Comparison of ENCODE assay signal across 8 mouse cellular contexts in genomic region chr12:73110431-73111111, GRCm38 (mm10). TPM values are rescaled to one million over a fixed set of nuclear protein-coding genes. Genes with fewer than 3 reads are reported as not detected.
DNase-seq lines count a peak whose midpoint lies in the region; ATAC-seq and TF ChIP-seq lines count a peak whose summit lies in the region.

No protein-coding gene starts in this region.

- H3K9me3 ChIP-seq in heart, embryonic 10.5 days, result no peaks in the 10 kb centered on the region
- H3K9me3 ChIP-seq in forebrain, embryonic 11.5 days (ENCODE audit: control insufficient read depth, low read length), result no peaks in the 10 kb centered on the region
- no peaks in the 10 kb centered on the region for H3K9me3 ChIP-seq in intestine, postnatal 0 days (ENCODE audit: control insufficient read depth)
- H3K9me3 ChIP-seq in lung, embryonic 16.5 days (ENCODE audit: control insufficient read depth, low read length), result no peaks in the 10 kb centered on the region

- no peak for TF ChIP-seq CTCF in Patski (IDR thresholded peaks at IDR 0.05)
- TF ChIP-seq CTCF in intestine, postnatal 0 days (IDR thresholded peaks at IDR 0.05; ENCODE audit: low read depth), result no peak

- WGBS in heart, embryonic 10.5 days, result 6% methylated on average over 23 of the region's 23 CpGs
- 5% methylated on average over 20 of the region's 23 CpGs for WGBS in forebrain, embryonic 11.5 days
- WGBS in intestine, postnatal 0 days, result 5% methylated on average over 23 of the region's 23 CpGs
- WGBS in lung, embryonic 16.5 days, result 7% methylated on average over 22 of the region's 23 CpGs

- H3K36me3 ChIP-seq in heart, embryonic 10.5 days, result peaks cover 21% of the 10 kb centered on the region
- no peaks in the 10 kb centered on the region; the same call in 1 of the 2 replicates for H3K36me3 ChIP-seq in forebrain, embryonic 11.5 days (ENCODE audit: control insufficient read depth, insufficient read depth, low read length)
- H3K36me3 ChIP-seq in intestine, postnatal 0 days (ENCODE audit: control insufficient read depth, insufficient read depth), result no peaks in the 10 kb centered on the region
- H3K36me3 ChIP-seq in lung, embryonic 16.5 days (ENCODE audit: control insufficient read depth, insufficient read depth, low read length), result no peaks in the 10 kb centered on the region

- H3K27me3 ChIP-seq in heart, embryonic 10.5 days (ENCODE audit: insufficient read depth, poor library complexity, severe bottlenecking), result no peaks in the 10 kb centered on the region
- no peaks in the 10 kb centered on the region for H3K27me3 ChIP-seq in Patski
- H3K27me3 ChIP-seq in forebrain, embryonic 11.5 days (ENCODE audit: control insufficient read depth, insufficient read depth, low read length), result no peaks in the 10 kb centered on the region
- peaks cover 45% of the 10 kb centered on the region for H3K27me3 ChIP-seq in intestine, postnatal 0 days (replicated peaks; ENCODE audit: control insufficient read depth, insufficient read depth, low read length)
- H3K27me3 ChIP-seq in lung, embryonic 16.5 days (ENCODE audit: control insufficient read depth, insufficient read depth, low read depth, low read length), result peaks cover 3% of the 10 kb centered on the region

- POLR2A ChIA-PET in Patski (lab: Charles Lee), result no interaction called here

- peaks cover 26% of the 10 kb centered on the region for H3K4me1 ChIP-seq in heart, embryonic 10.5 days
- peaks cover 10% of the 10 kb centered on the region for H3K4me1 ChIP-seq in forebrain, embryonic 11.5 days (replicated peaks; ENCODE audit: control insufficient read depth, insufficient read depth, low read length)
- H3K4me1 ChIP-seq in intestine, postnatal 0 days (replicated peaks; ENCODE audit: control insufficient read depth, insufficient read depth, low read length), result no peaks in the 10 kb centered on the region
- peaks cover 8% of the 10 kb centered on the region for H3K4me1 ChIP-seq in lung, embryonic 16.5 days (replicated peaks; ENCODE audit: control insufficient read depth, insufficient read depth, low read length)

- H3K9ac ChIP-seq in forebrain, embryonic 11.5 days (ENCODE audit: low read length), result peak overlapping the region; percentile 83
- H3K9ac ChIP-seq in intestine, postnatal 0 days (ENCODE audit: low read depth, low read length), result no peak overlapping the region
- peak overlapping the region; percentile 39 for H3K9ac ChIP-seq in lung, embryonic 16.5 days (ENCODE audit: low read length)

- peak overlapping the region; percentile 91 for H3K4me3 ChIP-seq in heart, embryonic 10.5 days
- peak overlapping the region; percentile 72 for H3K4me3 ChIP-seq in forebrain, embryonic 11.5 days (ENCODE audit: low read depth, low read length)
- H3K4me3 ChIP-seq in intestine, postnatal 0 days (ENCODE audit: low read depth, low read length), result peak overlapping the region; percentile 60; the same call in 1 of the 2 replicates
- peak overlapping the region; percentile 77 for H3K4me3 ChIP-seq in lung, embryonic 16.5 days (ENCODE audit: low read length)

- peak overlapping the region; percentile 98 for H3K4me2 ChIP-seq in forebrain, embryonic 11.5 days (ENCODE audit: low read depth, low read length, severe bottlenecking)
- peak overlapping the region; percentile 100 for H3K4me2 ChIP-seq in intestine, postnatal 0 days (replicated peaks; ENCODE audit: low read depth)
- peak overlapping the region; percentile 99 for H3K4me2 ChIP-seq in lung, embryonic 16.5 days (ENCODE audit: low read depth, low read length)

- H3K27ac ChIP-seq in heart, embryonic 10.5 days, result peak overlapping the region; percentile 93; the same call in 1 of the 2 replicates
- H3K27ac ChIP-seq in forebrain, embryonic 11.5 days (ENCODE audit: low read depth, low read length), result no peak overlapping the region
- no peak overlapping the region for H3K27ac ChIP-seq in intestine, postnatal 0 days (ENCODE audit: low read depth, low read length)
- no peak overlapping the region for H3K27ac ChIP-seq in lung, embryonic 16.5 days (ENCODE audit: low read length)

- in situ Hi-C loops in Patski (cut with MboI; ENCODE audit: low pct_unique_long_range_greater_than_20kb), result loop anchor here (5.0 kb wide), 2 partner anchors 63 to 212 kb away; no protein-coding TSS in a partner anchor

- peak; percentile 29 for ATAC-seq in Patski
- no peak; the same call in 1 of the 2 replicates for ATAC-seq in forebrain, embryonic 11.5 days (replicated peaks; ENCODE audit: low FRiP score)
- no peak for ATAC-seq in intestine, postnatal 0 days
- ATAC-seq in lung, embryonic 16.5 days (ENCODE audit: low read depth), result no peak; the same call in 1 of the 2 replicates

- DNase-seq in heart, embryonic 10.5 days (ENCODE audit: low spot score), result no peak
- no peak for DNase-seq in heart, adult 8-10 months (ENCODE audit: low spot score)
- DNase-seq in Patski (ENCODE audit: low read depth, low spot score), result no peak
- DNase-seq in forebrain, embryonic 11.5 days (ENCODE audit: low spot score), result no peak
- DNase-seq in urinary bladder, adult 2 months (ENCODE audit: low spot score), result peak; percentile 39
- DNase-seq in right cerebral cortex, postnatal 10 days (ENCODE audit: low spot score in 2 of 2), result no peak

- CTCF ChIA-PET in Patski (lab: Charles Lee), result no interaction called here

RNA-seq across cellular contexts. Expression of gene Six4, which starts 2.7 kb away (rescaled TPM):
- polyA plus RNA-seq in heart, embryonic 10.5 days (2016; fragmentation: Nextera tagmentation; extraction: Ambion mirVana), result 3.4 and 5.8 TPM in 2 replicates
- total RNA-seq in heart, adult 8-10 months (2022), result 1 to 10 TPM; 5.1 to 7.8 (median 6.7) TPM
- polyA plus RNA-seq in Patski (2021), result 2.7 TPM
- polyA plus RNA-seq in forebrain, embryonic 11.5 days (2014; fragmentation: Nextera tagmentation; extraction: Ambion mirVana), result 5.0 and 5.8 TPM in 2 replicates
- 0.03 and 0.05 TPM in 2 replicates for polyA plus RNA-seq in intestine, postnatal 0 days (2015; fragmentation: Nextera tagmentation; extraction: Ambion mirVana)
- polyA plus RNA-seq in lung, embryonic 16.5 days (2015; fragmentation: Nextera tagmentation; extraction: Ambion mirVana), result 1.9 and 2.2 TPM in 2 replicates
- 3.9 and 4.0 TPM in 2 replicates for polyA plus RNA-seq in urinary bladder, adult 2 months (2012; rRNA removed)

RNA-seq across cellular contexts. Expression of gene Mnat1, which starts 12.9 kb away (rescaled TPM):
- 26.8 and 32.7 TPM in 2 replicates for polyA plus RNA-seq in heart, embryonic 10.5 days (2016; fragmentation: Nextera tagmentation; extraction: Ambion mirVana)
- 10 to 100 TPM; 18.1 to 22.3 (median 20.5) TPM for total RNA-seq in heart, adult 8-10 months (2022)
- polyA plus RNA-seq in Patski (2021), result 45.3 TPM
- 36.8 and 37.6 TPM in 2 replicates for polyA plus RNA-seq in forebrain, embryonic 11.5 days (2014; fragmentation: Nextera tagmentation; extraction: Ambion mirVana)
- 14.8 and 15.2 TPM in 2 replicates for polyA plus RNA-seq in intestine, postnatal 0 days (2015; fragmentation: Nextera tagmentation; extraction: Ambion mirVana)
- 28.3 and 29.6 TPM in 2 replicates for polyA plus RNA-seq in lung, embryonic 16.5 days (2015; fragmentation: Nextera tagmentation; extraction: Ambion mirVana)
- 19.7 and 20.4 TPM in 2 replicates for polyA plus RNA-seq in urinary bladder, adult 2 months (2012; rRNA removed)

RNA-seq across cellular contexts. Expression of gene Six1, which starts 56.9 kb away (rescaled TPM):
- polyA plus RNA-seq in heart, embryonic 10.5 days (2016; fragmentation: Nextera tagmentation; extraction: Ambion mirVana), result 2.5 and 5.4 TPM in 2 replicates
- 1 to 10 TPM; 1.6 to 3.6 (median 2.9) TPM for total RNA-seq in heart, adult 8-10 months (2022)
- polyA plus RNA-seq in Patski (2021), result 19.9 TPM
- polyA plus RNA-seq in forebrain, embryonic 11.5 days (2014; fragmentation: Nextera tagmentation; extraction: Ambion mirVana), result 11.0 and 12.6 TPM in 2 replicates
- polyA plus RNA-seq in intestine, postnatal 0 days (2015; fragmentation: Nextera tagmentation; extraction: Ambion mirVana), result not detected in 2 replicates
- polyA plus RNA-seq in lung, embryonic 16.5 days (2015; fragmentation: Nextera tagmentation; extraction: Ambion mirVana), result 1.3 and 2.0 TPM in 2 replicates
- polyA plus RNA-seq in urinary bladder, adult 2 months (2012; rRNA removed), result 1.1 and 1.8 TPM in 2 replicates
